Mouse (Mus musculus): Measurements from ENCODE around the gene Actr5. TPM values are rescaled to one million over a fixed set of nuclear protein-coding genes. Genes with fewer than 3 reads are reported as not detected.

The Actr5 gene
- polyA plus RNA-seq (2015; fragmentation: Nextera tagmentation; extraction: Ambion mirVana): 10.5 and 11.1 TPM in 2 replicates

- ATAC-seq (ENCODE audit: low read depth): peak; percentile 94
- WGBS: under 1% methylated on average over 39 of the region's 39 CpGs
Observed at GRCm38 (mm10) chr2:158624718-158625222, at the start of gene Actr5. TSS of gene Actr5 (plus strand) at chr2:158624888.

GRCm38 (mm10) chr2:158579979-158580378 is 44.7 kb upstream of the Actr5 start:
- ATAC-seq (ENCODE audit: low read depth): peak; percentile 79
- no peak overlapping the region for H3K4me2 ChIP-seq
- H3K27ac ChIP-seq (replicated peaks): peak overlapping the region; percentile 59
- H3K27me3 ChIP-seq: peaks cover 54% of the 10 kb centered on the region
- no peak overlapping the region for H3K4me3 ChIP-seq
- H3K36me3 ChIP-seq: no peaks in the 10 kb centered on the region
- peaks cover 24% of the 10 kb centered on the region for H3K4me1 ChIP-seq (replicated peaks)
- no peaks in the 10 kb centered on the region for H3K9me3 ChIP-seq
- no peak overlapping the region for H3K9ac ChIP-seq
- 25% methylated on average over 4 of the region's 4 CpGs for WGBS

More at GRCm38 (mm10) chr2:158624718-158625222, at the start of gene Actr5:
- Histone ChIP-seq H3K27ac (replicated peaks) (peak within 1 kb of the TSS; percentile 88), H3K9me3 (no peaks in the 10 kb centered on the region), H3K27me3 (peaks cover 31% of the 10 kb centered on the region), H3K4me2 (peak within 1 kb of the TSS; percentile 89), H3K9ac (peak within 1 kb of the TSS; percentile 83), H3K4me3 (peak within 1 kb of the TSS; percentile 84), H3K36me3 (peaks cover 13% of the 10 kb centered on the region), H3K4me1 (replicated peaks) (peaks cover 23% of the 10 kb centered on the region)

DNA sequence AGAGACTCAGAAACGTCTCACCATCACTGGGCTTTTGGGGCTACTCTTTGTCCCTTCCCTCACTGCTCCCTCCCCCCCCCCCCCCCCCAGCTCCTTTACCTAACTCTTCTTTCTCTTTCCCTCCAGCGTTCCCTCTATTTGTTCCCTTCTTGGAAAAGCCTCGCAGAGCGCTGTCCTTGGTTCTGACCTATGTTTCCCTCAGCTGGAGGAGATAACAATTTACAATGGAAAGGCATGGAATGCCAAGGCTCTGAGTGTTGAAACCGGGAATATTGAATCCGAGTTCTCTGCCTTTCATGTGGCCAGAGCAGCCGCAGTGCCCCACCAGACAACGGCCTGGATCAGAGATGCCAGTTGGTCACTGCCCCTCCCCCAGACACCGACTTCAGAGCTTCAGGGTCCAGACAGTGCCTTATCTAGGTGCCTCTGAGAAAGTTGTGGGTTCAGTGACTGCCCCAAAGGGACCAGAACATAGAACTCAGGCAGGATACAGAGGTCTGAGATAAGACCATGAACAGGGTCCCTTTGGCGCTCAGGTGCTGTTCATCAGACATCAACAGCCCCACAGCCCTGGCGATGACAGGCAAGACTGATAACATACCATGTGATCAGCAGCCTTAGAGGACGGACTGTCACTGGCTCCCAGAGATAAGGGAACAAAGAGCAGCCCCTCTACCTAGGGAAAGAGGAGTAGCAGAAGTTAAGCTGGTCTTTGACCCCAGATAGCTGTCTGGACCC is 39.9 kb upstream of the Actr5 start:
- Histone ChIP-seq H3K9ac (no peak overlapping the region), H3K27me3 (peaks cover 48% of the 10 kb centered on the region), H3K9me3 (no peaks in the 10 kb centered on the region), H3K27ac (replicated peaks) (no peak overlapping the region), H3K4me2 (no peak overlapping the region), H3K4me1 (replicated peaks) (peaks cover 34% of the 10 kb centered on the region), H3K36me3 (no peaks in the 10 kb centered on the region), H3K4me3 (no peak overlapping the region)
- ATAC-seq (ENCODE audit: low read depth): no peak
- WGBS: 10% methylated on average over 12 of the region's 12 CpGs

- Histone ChIP-seq H3K4me2 (no peak overlapping the region), H3K4me3 (no peak overlapping the region), H3K4me1 (replicated peaks) (peaks cover 26% of the 10 kb centered on the region), H3K36me3 (no peaks in the 10 kb centered on the region), H3K27ac (replicated peaks) (peak overlapping the region; percentile 80), H3K9ac (0 out of 2 replicates have a peak overlapping the region, but pooled peaks have one; percentile 43), H3K27me3 (peaks cover 33% of the 10 kb centered on the region), H3K9me3 (no peaks in the 10 kb centered on the region)
- ATAC-seq (ENCODE audit: low read depth): peak; percentile 54; the same call in 1 of the 2 replicates
- 9% methylated on average over 8 of the region's 8 CpGs for WGBS
Observed at GRCm38 (mm10) chr2:158588524-158589271, 36.0 kb upstream of the Actr5 start.

- Histone ChIP-seq H3K4me2 (no peak overlapping the region), H3K27ac (replicated peaks) (no peak overlapping the region), H3K27me3 (peaks cover 28% of the 10 kb centered on the region), H3K9ac (no peak overlapping the region), H3K4me1 (replicated peaks) (peaks cover 39% of the 10 kb centered on the region), H3K9me3 (no peaks in the 10 kb centered on the region), H3K4me3 (no peak overlapping the region), H3K36me3 (no peaks in the 10 kb centered on the region)
- 59% methylated on average over 3 of the region's 3 CpGs for WGBS
- ATAC-seq (ENCODE audit: low read depth): no peak
Observed at GRCm38 (mm10) chr2:158590495-158590894, 34.2 kb upstream of the Actr5 start.

GRCm38 (mm10) chr2:158591286-158591685 is 33.4 kb upstream of the Actr5 start:
- H3K27ac ChIP-seq (replicated peaks): no peak overlapping the region; the same call in 1 of the 2 replicates
- ATAC-seq (ENCODE audit: low read depth): no peak

GRCm38 (mm10) chr2:158593371-158593770 is 31.3 kb upstream of the Actr5 start:
- ATAC-seq (ENCODE audit: low read depth): no peak
- Histone ChIP-seq H3K27ac (replicated peaks) (no peak overlapping the region), H3K9ac (no peak overlapping the region), H3K4me2 (no peak overlapping the region), H3K4me1 (replicated peaks) (peaks cover 53% of the 10 kb centered on the region), H3K36me3 (no peaks in the 10 kb centered on the region), H3K9me3 (no peaks in the 10 kb centered on the region), H3K27me3 (peaks cover 42% of the 10 kb centered on the region), H3K4me3 (no peak overlapping the region)
- WGBS: 71% methylated on average over 4 of the region's 4 CpGs

More at GRCm38 (mm10) chr2:158591286-158591685, 33.4 kb upstream of the Actr5 start:
- H3K9ac ChIP-seq: no peak overlapping the region
- no peaks in the 10 kb centered on the region for H3K36me3 ChIP-seq
- no peaks in the 10 kb centered on the region for H3K9me3 ChIP-seq
- peaks cover 30% of the 10 kb centered on the region for H3K27me3 ChIP-seq
- WGBS: 35% methylated on average over 5 of the region's 5 CpGs
- peaks cover 47% of the 10 kb centered on the region for H3K4me1 ChIP-seq (replicated peaks)
- no peak overlapping the region for H3K4me3 ChIP-seq
- H3K4me2 ChIP-seq: no peak overlapping the region

- H3K9me3 ChIP-seq: no peaks in the 10 kb centered on the region
- H3K9ac ChIP-seq: peak overlapping the region; percentile 57
- WGBS: under 1% methylated on average over 12 of the region's 12 CpGs
- no peak overlapping the region for H3K4me3 ChIP-seq
- peak; percentile 86 for ATAC-seq (ENCODE audit: low read depth)
- H3K27me3 ChIP-seq: peaks cover 59% of the 10 kb centered on the region
- peak overlapping the region; percentile 26 for H3K4me2 ChIP-seq
- H3K36me3 ChIP-seq: no peaks in the 10 kb centered on the region
- peaks cover 48% of the 10 kb centered on the region for H3K4me1 ChIP-seq (replicated peaks)
- H3K27ac ChIP-seq (replicated peaks): peak overlapping the region; percentile 84
Observed at GRCm38 (mm10) chr2:158595103-158595502, 29.6 kb upstream of the Actr5 start.

DNA sequence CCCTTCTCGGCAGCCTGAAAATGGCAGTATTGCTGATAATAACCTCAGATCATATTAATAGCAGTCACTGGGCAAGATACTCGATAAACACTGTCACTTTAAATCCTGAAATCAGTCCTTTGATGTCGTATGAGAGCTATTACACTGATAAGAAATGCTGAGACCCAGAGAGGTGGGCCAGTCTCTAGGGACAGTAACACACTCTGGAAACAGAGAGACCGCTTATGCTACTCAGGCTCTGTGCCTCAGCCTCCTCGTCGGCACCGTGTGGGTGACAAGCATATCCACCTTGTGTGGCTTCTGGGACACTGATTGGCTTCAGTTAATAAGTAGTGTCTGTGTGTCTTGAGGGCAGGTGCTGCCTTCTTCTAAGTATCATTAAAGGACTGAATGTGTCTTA is 29.1 kb upstream of the Actr5 start:
- H3K9me3 ChIP-seq: no peaks in the 10 kb centered on the region
- peaks cover 57% of the 10 kb centered on the region for H3K27me3 ChIP-seq
- H3K4me1 ChIP-seq (replicated peaks): peaks cover 51% of the 10 kb centered on the region
- peak overlapping the region; percentile 26 for H3K4me2 ChIP-seq
- H3K9ac ChIP-seq: peak overlapping the region; percentile 57
- 0 out of 2 replicates have a peak, but pooled peaks have one; percentile 51 for ATAC-seq (ENCODE audit: low read depth)
- H3K36me3 ChIP-seq: no peaks in the 10 kb centered on the region
- H3K4me3 ChIP-seq: no peak overlapping the region
- H3K27ac ChIP-seq (replicated peaks): peak overlapping the region; percentile 84
- 17% methylated on average over 7 of the region's 7 CpGs for WGBS

- Histone ChIP-seq H3K4me2 (no peak overlapping the region), H3K27ac (replicated peaks) (peak overlapping the region; percentile 84), H3K36me3 (no peaks in the 10 kb centered on the region), H3K9me3 (no peaks in the 10 kb centered on the region), H3K4me3 (no peak overlapping the region), H3K9ac (no peak overlapping the region), H3K27me3 (peaks cover 67% of the 10 kb centered on the region), H3K4me1 (replicated peaks) (peaks cover 49% of the 10 kb centered on the region)
- ATAC-seq (ENCODE audit: low read depth): no peak
- 54% methylated on average over 1 of the region's 1 CpGs for WGBS
Observed at GRCm38 (mm10) chr2:158596803-158597202, 27.9 kb upstream of the Actr5 start.

- H3K4me2 ChIP-seq: no peak overlapping the region
- ATAC-seq (ENCODE audit: low read depth): no peak
- H3K4me3 ChIP-seq: no peak overlapping the region
- H3K9me3 ChIP-seq: no peaks in the 10 kb centered on the region
- WGBS: 25% methylated on average over 3 of the region's 3 CpGs
- H3K9ac ChIP-seq: no peak overlapping the region
- 0 out of 2 replicates have a peak overlapping the region, but pooled peaks have one; percentile 6 for H3K27ac ChIP-seq (replicated peaks)
- H3K27me3 ChIP-seq: peaks cover 91% of the 10 kb centered on the region
- H3K36me3 ChIP-seq: no peaks in the 10 kb centered on the region
- H3K4me1 ChIP-seq (replicated peaks): peaks cover 58% of the 10 kb centered on the region
Observed at GRCm38 (mm10) chr2:158600517-158600916, 24.2 kb upstream of the Actr5 start.

GRCm38 (mm10) chr2:158601326-158601725 is 23.4 kb upstream of the Actr5 start:
- no peaks in the 10 kb centered on the region for H3K9me3 ChIP-seq
- H3K36me3 ChIP-seq: no peaks in the 10 kb centered on the region
- H3K27ac ChIP-seq (replicated peaks): no peak overlapping the region
- H3K9ac ChIP-seq: no peak overlapping the region
- H3K4me1 ChIP-seq (replicated peaks): peaks cover 50% of the 10 kb centered on the region
- no peak for ATAC-seq (ENCODE audit: low read depth)
- peaks cover 91% of the 10 kb centered on the region for H3K27me3 ChIP-seq
- WGBS: 97% methylated on average over 1 of the region's 1 CpGs
- H3K4me2 ChIP-seq: no peak overlapping the region
- no peak overlapping the region for H3K4me3 ChIP-seq

Measured in neural tube, embryonic 13.5 days (tissue).